Mouse (Mus musculus) retina, postnatal 1 day (tissue): ENCODE data around the gene Slc7a1.

ENCODE experiments used
- DNase-seq: peaks from one replicate; pipeline ENCODE4 v3.0.0-alpha.2; 2012

Slc7a1 gene

DNA sequence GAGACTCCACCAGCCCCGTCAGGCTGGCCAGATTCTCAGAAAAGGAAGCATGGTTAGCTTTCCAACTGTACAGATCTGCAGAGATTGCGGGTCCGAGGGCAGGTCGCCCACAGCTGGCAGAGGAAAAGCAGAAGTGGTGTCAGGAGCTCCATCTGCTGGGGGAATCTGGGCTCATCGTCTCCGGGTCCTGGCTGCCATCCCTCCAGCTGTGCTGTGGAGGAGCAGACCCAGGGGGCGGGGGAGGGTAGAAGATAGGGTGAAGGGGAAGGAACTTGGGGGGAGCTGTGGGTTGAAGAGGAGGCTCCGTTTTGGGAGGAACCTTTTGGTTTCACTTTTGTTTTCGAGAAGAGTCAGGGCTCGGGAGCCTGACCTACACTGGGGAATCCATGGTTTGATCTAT lies 88.9 kb downstream of the Slc7a1 start:
- no peak for DNase-seq

DNA sequence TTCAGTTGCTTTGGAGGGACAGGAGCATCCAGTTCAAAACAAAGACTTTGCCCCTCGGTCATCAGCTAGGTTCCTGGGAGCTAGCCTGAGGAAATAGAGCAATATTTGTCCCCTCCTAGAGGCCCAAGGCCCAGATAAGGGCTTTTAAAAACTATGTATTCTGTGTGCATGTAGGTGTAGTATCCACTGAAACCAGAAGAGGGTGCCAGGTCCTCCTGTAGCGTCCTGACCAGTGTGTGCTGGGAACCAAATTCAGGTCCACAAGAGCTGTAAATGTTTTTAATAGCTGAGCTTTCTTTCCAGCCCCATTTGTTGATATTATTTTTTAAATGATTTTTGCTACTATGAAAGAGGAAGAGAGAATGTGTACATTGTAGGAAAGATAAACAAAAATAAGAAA lies 95.6 kb downstream of the Slc7a1 start:
- no peak for DNase-seq

DNA sequence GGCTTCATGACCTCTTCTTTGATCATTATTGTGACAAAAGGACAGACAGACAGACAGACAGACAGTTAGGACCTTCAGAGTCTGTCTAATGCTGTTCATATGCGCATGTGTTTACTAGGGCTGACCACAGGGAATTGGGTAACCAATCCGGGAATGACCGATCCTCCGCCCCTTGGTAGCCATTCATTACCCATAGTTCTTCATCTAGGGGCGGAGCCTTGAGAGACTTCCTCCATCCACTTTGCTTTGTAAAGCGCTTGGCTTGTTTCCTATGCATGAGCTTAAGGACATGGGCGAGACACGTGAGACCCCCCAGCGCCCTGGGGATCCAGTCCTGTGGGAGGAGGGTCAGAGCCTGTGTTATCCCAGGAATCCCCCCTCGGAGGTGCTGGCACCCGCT lies 96.7 kb downstream of the Slc7a1 start:
- DNase-seq: peak; percentile 29

DNA sequence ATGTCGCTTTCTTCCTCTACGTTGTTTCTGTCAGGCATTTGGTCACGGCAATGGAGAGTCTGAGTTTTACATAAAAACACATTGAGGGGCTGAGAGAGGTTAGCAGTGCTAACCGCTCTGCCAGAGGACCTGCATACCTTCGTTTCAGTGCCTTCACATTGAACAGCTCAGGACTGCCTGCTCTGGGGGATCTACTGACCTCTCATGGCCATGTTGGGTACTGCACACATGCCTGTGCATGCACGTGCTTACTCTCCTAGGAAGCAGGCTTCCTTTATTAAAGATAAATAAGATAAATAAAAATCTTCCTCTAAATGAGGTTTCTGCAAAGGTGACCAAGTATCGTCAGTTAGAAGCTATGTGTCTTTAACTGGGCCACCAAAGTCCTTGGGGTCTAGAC lies 106.4 kb downstream of the Slc7a1 start:
- DNase-seq: peak; percentile 44

DNA sequence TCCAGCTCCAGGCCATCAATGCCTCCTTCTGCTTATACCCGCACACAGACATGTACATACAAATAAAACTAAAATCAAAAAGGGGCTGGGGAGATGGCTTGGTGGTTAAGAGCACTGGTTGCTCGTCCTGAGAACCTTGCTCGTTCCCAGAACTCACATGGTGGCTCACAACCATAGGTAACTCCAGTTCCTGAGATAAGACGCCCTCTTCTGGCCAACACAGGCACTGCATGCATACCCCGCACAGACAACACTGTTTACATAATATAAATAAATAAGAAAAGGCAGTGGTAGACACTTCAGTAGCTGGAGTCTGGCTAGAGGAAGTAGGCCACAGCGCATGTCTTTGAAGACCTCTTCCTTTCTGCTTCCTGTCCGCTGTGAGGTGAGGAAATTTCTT lies 106.8 kb downstream of the Slc7a1 start:
- DNase-seq: no peak

DNA sequence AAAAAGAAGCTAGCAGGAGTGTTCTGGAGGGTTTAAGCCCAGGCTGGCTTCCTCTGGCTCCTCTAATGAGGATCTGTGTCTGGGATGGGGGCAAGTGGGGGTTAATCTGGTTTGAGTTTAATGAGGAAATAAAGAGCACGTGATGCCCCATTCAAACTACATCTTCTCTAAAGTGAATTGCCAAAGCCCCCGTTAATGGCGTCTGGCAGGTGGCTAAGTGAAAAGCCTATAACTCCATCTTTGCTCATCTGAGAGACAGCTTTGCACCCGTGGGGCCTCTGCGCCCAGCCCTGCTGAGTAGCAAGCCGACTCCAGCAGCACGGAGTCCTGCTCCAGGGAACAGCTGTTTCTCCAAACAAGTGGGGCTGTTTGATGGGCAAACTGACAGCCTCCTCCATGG lies 109.8 kb downstream of the Slc7a1 start:
- peak; percentile 89 for DNase-seq

DNA sequence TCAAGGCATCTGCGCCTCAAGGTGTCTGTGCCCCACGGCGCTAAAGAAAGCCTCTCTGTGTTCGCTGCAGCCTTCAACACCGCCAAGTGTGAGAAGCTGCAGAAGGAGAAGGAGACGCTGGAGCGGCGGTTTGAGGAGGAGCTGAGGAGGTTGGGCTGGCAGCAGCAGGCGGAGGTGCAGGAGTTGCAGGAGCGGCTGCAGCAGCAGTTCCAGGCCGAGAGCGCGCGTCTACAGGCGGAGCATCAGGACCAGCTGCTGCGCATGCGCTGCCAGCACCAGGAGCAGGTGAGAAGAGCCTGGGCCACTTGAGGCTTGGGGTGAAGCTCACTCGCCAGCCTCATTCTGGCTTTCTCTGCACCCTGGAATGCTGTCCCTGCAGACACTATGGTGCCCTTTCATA lies 110.9 kb downstream of the Slc7a1 start:
- peak; percentile 10 for DNase-seq

DNA sequence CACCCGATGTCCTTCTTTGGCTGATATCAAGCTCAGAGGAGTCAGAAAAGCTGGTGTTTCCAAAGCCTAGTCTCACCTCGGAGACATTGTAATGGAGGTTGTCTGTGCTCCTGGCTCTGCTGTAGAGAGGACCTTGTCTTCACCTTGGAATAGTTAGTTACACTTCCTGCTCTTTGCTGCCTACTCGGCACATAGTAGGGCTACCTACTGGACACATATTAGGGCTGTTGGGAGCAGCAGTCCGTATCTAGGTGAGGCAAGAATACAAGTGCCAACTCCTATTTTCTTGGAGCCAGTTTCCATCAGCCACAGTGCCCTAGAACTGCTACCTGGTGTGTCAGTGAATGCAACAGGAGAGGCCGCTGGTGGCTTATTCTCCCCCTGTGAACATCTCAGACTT lies 112.2 kb downstream of the Slc7a1 start:
- DNase-seq: no peak

DNA sequence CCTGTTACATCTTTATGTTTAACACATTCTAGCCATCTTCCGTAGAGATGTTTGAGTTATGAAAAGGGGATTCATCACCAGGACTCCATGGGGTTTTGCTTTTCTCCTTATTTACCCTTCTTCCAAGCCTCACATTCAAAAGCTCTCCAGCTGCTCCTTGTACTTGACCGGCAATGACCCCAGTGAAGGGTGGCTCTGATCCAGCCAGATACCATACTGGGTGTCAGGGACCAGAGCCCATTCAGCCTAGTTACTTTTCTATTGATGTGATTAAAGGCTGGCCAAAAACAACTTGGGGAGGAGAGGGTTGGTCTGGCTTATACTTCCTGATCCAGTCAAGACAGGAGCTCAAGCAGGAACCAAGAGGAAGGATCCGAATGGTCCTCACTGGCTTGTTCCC lies 116.1 kb downstream of the Slc7a1 start:
- no peak for DNase-seq

DNA sequence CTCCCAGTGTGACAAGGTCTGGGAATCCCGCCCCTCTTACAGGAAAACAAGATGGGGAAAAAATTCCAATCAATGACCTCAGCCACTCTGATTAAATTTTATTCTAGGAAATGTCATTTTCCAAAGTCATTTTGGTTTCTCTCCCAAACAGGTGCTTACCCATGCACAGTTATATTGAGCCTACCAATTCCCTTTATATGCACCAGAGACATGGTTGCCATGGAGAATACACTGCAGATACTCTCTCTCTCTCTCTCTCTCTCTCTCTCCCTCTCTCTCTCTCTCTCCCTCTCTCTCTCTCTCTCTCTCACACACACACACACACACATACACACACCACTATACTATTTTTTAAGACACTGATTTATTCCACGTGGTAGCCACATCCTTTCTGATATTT lies 116.5 kb downstream of the Slc7a1 start:
- no peak for DNase-seq

DNA sequence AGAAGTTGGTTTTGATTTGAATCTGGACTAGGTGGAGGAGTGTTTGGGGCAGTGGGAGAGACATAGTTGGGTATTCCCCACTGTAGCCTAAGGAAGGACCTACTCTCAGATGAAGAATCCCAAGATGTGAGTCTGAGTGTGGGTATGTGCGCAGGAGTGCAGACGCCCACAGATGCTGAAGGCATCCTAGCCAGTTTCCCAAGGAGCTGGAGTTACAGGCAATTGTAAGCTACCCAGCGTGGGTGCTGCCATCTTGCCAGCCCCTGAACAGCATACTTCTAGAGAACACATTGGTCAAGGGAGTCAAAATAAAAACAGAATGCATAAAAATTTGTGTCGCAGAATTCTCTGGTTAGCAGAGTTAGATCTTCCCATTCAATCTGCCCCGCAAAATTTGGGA lies 117.1 kb downstream of the Slc7a1 start:
- no peak for DNase-seq

DNA sequence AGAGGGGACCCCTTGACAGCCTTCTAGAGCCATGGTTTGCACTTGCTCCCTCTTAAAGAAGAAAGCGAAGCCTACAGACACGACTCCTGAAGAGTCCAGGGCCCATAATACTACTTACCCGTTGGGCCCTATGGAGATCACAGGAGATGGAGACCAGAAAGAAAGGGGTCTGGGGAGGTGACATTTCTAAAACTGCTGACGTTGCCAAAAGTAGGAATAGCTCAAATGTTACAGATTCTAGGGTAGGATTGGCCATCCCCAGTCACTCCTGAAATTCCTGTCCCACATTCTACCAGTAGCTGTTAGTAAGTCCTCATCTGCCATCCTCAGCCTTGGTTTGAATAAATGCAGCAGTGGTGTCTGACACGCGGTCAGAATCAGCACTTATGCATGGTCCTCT lies 117.6 kb downstream of the Slc7a1 start:
- DNase-seq: no peak

DNA sequence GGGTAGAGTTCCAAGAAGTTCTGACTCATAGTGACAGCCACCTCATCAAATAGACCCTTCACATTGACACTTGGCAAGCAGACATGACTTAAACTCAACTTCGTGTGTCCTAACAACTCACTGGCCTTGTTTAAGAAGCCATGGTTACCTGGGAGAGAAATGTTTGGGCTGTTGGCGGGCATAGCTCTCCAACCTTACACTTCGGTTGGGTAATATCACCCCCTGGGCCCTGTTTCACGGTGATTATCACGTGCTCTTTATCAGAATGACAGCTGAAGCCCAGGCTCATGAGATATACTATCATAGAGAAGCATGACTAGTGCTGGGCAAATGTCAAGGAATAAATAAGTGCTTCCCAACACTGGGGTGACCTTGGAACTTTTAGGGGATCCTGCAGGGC lies 119.4 kb downstream of the Slc7a1 start:
- no peak for DNase-seq

DNA sequence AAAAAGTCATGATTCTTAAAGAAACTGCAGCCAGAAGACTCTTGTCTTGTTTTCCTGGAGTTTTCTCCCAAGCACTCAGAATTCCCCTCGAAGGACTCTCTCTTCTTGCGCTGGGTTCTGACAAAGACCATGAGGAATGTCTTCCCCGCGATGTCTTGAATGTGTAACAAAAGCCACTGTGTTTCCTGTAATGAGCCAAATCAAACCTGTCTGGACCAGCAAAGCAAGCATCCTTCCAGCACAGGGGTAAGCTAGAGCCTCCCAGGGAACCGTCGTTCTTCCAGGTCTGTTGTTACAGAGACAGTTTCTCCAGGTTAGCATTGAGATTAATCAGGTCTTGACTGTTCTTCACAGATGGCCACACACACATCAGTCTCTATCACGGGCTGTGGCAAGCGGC lies 121.5 kb downstream of the Slc7a1 start:
- DNase-seq: no peak
